Mouse (Mus musculus) adrenal gland, postnatal 4 days (tissue): ENCODE data around the gene Tmem273. TPM values are rescaled to one million over a fixed set of nuclear protein-coding genes. Genes with fewer than 3 reads are reported as not detected.

Source experiments
- DNase-seq, 2 experiments: peaks; one replicate each; pipeline ENCODE4 v3.0.0; 2021 to 2022; ENCODE audit warnings: low spot score in 2 of 2, mixed read lengths in 2 of 2
- total RNA-seq, 2 experiments: library from RNA; stranded (reverse); gene quantifications; 2 replicates each; pipeline ENCODE4 v1.2.3; 2021

The Tmem273 gene
- total RNA-seq, 2 experiments from 2014 or later: 0.73 to 1.2 TPM

DNA sequence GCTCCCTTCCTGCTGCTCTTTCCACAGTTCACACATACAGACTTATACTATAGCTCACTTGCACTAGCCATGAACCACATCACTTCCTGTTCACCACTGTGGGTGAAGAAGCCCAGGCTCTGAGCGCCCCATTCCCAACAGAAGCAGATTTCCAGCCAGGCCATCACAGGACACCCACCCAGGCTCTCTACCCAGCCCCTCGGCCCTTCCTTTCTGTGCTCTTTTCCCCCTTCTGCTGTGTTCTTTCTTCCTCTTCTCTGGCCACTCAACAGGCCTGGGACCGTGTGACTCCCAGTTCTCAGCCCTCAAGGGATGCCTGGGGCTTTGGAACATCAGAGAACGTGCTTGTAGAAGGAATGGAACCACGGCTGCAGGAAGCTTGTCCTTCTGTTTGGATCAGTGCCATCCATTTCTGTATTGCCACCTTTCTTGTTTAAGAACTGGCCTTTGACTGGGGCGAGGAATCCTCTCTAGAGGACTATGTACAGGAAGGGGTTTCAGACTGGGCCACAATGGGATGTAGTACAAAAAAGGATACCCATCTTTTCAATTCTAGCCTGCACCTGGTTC, 73.3 kb downstream of the Tmem273 start:
- no peak for DNase-seq

DNA sequence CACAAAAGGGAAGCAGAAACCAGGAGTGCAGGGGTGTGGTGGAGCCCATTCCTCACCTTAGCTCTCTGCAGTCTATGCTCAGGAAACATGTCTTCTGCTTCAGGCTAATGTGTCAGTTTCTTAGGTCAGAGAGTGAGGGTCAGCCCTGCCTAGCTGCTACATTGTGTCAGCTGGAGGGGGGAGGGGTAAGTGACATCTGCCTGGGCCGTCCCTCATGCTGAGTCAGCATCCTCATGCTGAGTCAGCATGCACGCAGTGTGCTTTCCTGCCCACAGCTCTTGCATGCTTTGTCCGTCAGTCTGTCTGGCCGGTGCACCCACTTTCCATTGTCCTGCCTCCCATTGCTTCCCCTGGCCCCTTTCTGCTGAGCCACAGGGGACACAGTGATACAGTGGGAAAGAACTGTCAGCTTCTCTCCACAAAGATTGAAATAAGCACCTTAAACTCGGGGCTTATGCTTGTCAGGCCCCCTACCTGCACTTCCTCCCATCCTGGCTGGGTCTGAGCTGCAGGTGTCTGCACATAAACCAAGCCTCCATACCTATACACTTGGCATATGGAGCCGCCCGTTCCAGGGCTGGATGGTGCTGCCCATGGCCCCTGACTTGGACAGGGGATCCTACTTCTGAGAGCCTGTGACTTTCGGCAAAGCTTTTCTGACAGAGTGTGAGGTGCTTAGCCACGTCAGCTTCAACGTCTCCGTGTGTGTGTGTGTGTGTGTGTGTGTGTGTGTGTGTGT, 74.2 kb downstream of the Tmem273 start:
- DNase-seq: no peak

DNA sequence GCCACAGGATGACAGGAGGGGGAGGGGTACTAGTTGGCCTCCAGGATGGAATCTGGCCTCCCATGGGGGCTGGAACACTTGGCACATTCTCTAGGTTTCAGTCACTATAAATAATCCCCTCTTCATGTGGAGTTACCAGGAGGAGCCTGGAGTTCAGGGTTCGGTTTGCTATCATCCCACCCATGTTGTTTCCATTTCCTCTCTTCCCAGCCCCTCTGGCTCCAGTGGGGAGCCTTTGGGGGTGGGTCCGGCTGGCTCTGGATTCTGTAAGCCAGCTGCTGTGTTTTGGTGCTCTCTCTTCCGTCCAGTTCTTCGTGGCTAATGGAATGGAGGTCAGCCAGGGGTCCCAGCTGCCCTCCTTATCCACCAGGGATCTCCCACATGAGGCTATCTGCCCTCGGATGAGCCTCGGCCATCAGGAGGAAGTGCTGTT, 75.4 kb downstream of the Tmem273 start:
- DNase-seq: no peak

DNA sequence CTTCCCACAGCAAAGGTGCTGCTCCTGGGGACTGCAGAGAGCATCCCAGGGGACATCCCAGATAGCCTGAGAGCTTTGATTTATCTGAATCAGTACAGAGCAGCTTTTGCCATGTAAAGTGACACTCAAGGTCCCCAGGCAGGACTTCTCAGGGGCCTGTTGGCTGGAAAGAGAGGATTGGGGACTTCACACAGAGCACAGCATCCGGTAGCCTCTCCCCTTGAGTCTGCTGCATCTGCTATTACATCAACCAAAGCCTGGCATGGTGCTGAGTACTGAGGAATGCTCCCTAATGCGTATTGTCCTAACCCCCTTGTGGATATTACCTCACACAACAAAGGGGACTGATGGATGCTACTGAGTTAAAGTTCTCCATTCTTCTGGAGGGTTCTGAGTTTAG, 75.9 kb downstream of the Tmem273 start:
- DNase-seq: no peak

DNA sequence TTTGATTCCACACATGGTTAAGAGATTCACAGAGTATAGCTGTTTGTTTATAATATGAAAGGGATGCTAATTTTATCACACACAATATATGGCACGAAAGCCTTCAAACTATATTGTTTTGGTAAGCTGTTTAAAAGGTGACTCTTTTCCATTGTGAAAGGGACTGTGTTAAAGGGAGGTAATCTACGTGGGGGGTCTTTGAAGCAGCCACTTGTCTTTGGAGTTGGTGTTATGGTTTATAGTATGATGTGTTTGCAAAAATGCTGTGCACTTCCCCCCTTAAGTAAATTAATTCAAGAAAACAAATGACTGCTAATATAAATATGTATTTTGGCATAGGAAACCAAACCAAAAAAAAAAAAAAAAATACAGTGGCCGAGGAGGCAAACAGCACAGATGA, 79.6 kb downstream of the Tmem273 start:
- DNase-seq: no peak

Other genes with a start within 250 kb of the Tmem273 start
- 1 to 10 TPM in 1 of 2 experiments, under 1 TPM in 1; 0.93 to 1.0 TPM for gene Prrxl1, start 186.6 kb upstream of the Tmem273 start, total RNA-seq
- 1 to 10 TPM; 1.5 to 4.6 TPM for gene 3425401B19Rik, start 100.7 kb upstream of the Tmem273 start, total RNA-seq
- not detected for gene Fam170b, start 48.0 kb downstream of the Tmem273 start, total RNA-seq
- gene Vstm4, start 70.8 kb downstream of the Tmem273 start, total RNA-seq: 10 to 100 TPM; 35.3 to 40.6 TPM
- gene Lrrc18, start 205.4 kb downstream of the Tmem273 start, total RNA-seq: under 1 TPM; 0.39 to 0.73 TPM